In the genomic region with DNA sequence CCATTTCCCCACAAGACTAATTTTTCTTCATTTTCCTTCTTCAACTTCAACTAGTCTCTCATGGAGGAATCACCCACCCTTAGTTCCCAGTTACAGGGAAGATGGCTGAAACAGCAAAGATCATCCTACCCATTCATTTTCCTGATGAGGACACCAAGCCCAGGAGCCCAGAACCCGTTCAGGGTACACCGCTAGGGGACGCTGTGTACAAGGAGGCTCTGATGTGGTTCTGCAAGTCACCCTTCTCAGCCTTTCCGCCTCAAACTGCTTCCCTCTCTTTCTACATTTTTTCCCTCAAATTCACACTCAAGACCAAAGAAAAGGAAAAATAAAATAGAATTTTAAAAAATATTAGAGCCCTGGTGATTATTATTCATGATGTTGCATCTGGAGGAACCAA, we compare ENCODE assay signal across 8 mouse cellular contexts. TPM values are rescaled to one million over a fixed set of nuclear protein-coding genes. Genes with fewer than 3 reads are reported as not detected.
DNase-seq lines count a peak whose midpoint lies in the region; ATAC-seq lines count a peak whose summit lies in the region.

No protein-coding gene starts in this region.

- H3K9me3 ChIP-seq in heart, embryonic 16.5 days (replicated peaks; ENCODE audit: control insufficient read depth, low read length) = no peaks in the 10 kb centered on the region
- H3K9me3 ChIP-seq in neural tube, embryonic 15.5 days (replicated peaks) = no peaks in the 10 kb centered on the region

- peak overlapping the region; percentile 78 for H3K4me3 ChIP-seq in heart, embryonic 16.5 days (ENCODE audit: low read length)
- peak overlapping the region; percentile 75 for H3K4me3 ChIP-seq in neural tube, embryonic 15.5 days (replicated peaks)

- H3K27ac ChIP-seq in heart, embryonic 16.5 days (ENCODE audit: low read length) = no peak overlapping the region
- no peak overlapping the region for H3K27ac ChIP-seq in neural tube, embryonic 15.5 days (replicated peaks)

- no peaks in the 10 kb centered on the region for H3K36me3 ChIP-seq in heart, embryonic 16.5 days (ENCODE audit: control insufficient read depth, insufficient read depth)
- no peaks in the 10 kb centered on the region for H3K36me3 ChIP-seq in neural tube, embryonic 15.5 days

- peak overlapping the region; percentile 99; the same call in 1 of the 2 replicates for H3K4me2 ChIP-seq in heart, embryonic 16.5 days (ENCODE audit: low read depth, low read length)
- H3K4me2 ChIP-seq in neural tube, embryonic 15.5 days = peak overlapping the region; percentile 99

- DNase-seq in 3134 (ENCODE audit: extremely low read depth, insufficient read length, low spot score) = peak; percentile 78
- peak; percentile 46 to 65 for DNase-seq in adrenal gland, postnatal 4 days (ENCODE audit: low spot score in 2 of 2)
- peak; percentile 83 for DNase-seq in fibroblast of lung, adult 2 months (ENCODE audit: low read depth)
- peak; percentile 72 for DNase-seq in kidney, postnatal 14 days
- peak; percentile 66 to 82 for DNase-seq in lung, adult 18-20 months
- peak; percentile 66 for DNase-seq in thymus, postnatal 14 days

- no peak for ATAC-seq in heart, embryonic 16.5 days (replicated peaks; ENCODE audit: extremely low read depth, insufficient read depth, low FRiP score)
- no peak for ATAC-seq in neural tube, embryonic 15.5 days (ENCODE audit: low FRiP score)

- no peak overlapping the region for H3K9ac ChIP-seq in heart, embryonic 16.5 days (ENCODE audit: low read length)
- no peak overlapping the region for H3K9ac ChIP-seq in neural tube, embryonic 15.5 days (replicated peaks)

- WGBS in heart, embryonic 16.5 days = 12% methylated on average over 4 of the region's 4 CpGs
- WGBS in neural tube, embryonic 15.5 days = 3% methylated on average over 4 of the region's 4 CpGs

- H3K27me3 ChIP-seq in heart, embryonic 16.5 days (ENCODE audit: control insufficient read depth, insufficient read depth, low read length) = no peaks in the 10 kb centered on the region
- peaks cover 16% of the 10 kb centered on the region for H3K27me3 ChIP-seq in neural tube, embryonic 15.5 days (replicated peaks)

- H3K4me1 ChIP-seq in heart, embryonic 16.5 days (ENCODE audit: control insufficient read depth, insufficient read depth, low read length) = peaks cover 16% of the 10 kb centered on the region
- H3K4me1 ChIP-seq in neural tube, embryonic 15.5 days = peaks cover 20% of the 10 kb centered on the region

RNA-seq across cellular contexts. Expression of a gene that starts 1.9 kb away (rescaled TPM):
- total RNA-seq in adrenal gland, postnatal 4 days (2021) = 10 to 100 TPM; 28.3 to 35.9 TPM
- 20.2 and 20.6 TPM in 2 replicates for polyA plus RNA-seq in heart, embryonic 16.5 days (2015; fragmentation: Nextera tagmentation; extraction: Ambion mirVana)
- polyA plus RNA-seq in neural tube, embryonic 15.5 days (2015; fragmentation: Nextera tagmentation; extraction: Ambion mirVana) = 15.9 and 25.3 TPM in 2 replicates
